24 mouse cellular contexts compared by ENCODE assay signal in genomic region chr10:45314865-45315264, GRCm38 (mm10). TPM values are rescaled to one million over a fixed set of nuclear protein-coding genes. Genes with fewer than 3 reads are reported as not detected.
A peak's percentile ranks its signal among the peaks of the same experiment; 100 is the strongest.
DNase-seq lines count a peak whose midpoint lies in the region; ATAC-seq and TF ChIP-seq lines count a peak whose summit lies in the region.
"Had no signal": no experiment of that assay in that cellular context is flagged by ENCODE, and none has a peak within 500 bp of the region (broad histone marks: within the 10 kb centered on the region; RNA-seq: fewer than 3 reads in every experiment).

No protein-coding gene starts in this region.

- H3K4me2 ChIP-seq in myocyte (ENCODE audit: low read depth): peak overlapping the region; percentile 81
- H3K4me2 ChIP-seq: embryonic facial prominence, embryonic 13.5 days; forebrain, embryonic 13.5 days; heart, embryonic 11.5 days; heart, embryonic 15.5 days; hindbrain, embryonic 14.5 days had no signal

- TF ChIP-seq POLR2A in myocyte (IDR thresholded peaks at IDR 0.05; ENCODE audit: insufficient read length, low read depth): peak; percentile 56

- H3K27me3 ChIP-seq in myocyte (ENCODE audit: control insufficient read depth, insufficient read depth, insufficient read length): no peaks in the 10 kb centered on the region
- H3K27me3 ChIP-seq: CH12.LX; embryonic facial prominence, embryonic 13.5 days; forebrain, embryonic 13.5 days; heart, embryonic 15.5 days had no signal

- DNase-seq in frontal cortex, postnatal 14 days (ENCODE audit: low spot score in 2 of 2): no peak
- DNase-seq in layer of hippocampus, adult 2 months (ENCODE audit: low spot score in 2 of 2): no peak
- DNase-seq in layer of hippocampus, postnatal 25 days (ENCODE audit: extremely low spot score in 1 of 2, low spot score in 1 of 2): no peak
- DNase-seq in NIH3T3 (ENCODE audit: low read depth): peak; percentile 17
- DNase-seq in gastrocnemius, postnatal 25 days: no peak
- DNase-seq: adrenal gland, adult 8-10 months; adrenal gland, postnatal 36 days; cerebellum, adult 11 months; cerebellum, adult 8-10 months; cerebellum, postnatal 14 days; embryo, embryonic 11 days; forebrain, postnatal 0 days; heart, adult 2 months; heart, postnatal 14 days had no signal

- peak overlapping the region; percentile 22 for H3K4me3 ChIP-seq in layer of hippocampus, adult 2 months
- H3K4me3 ChIP-seq in myocyte: peak overlapping the region; percentile 39
- H3K4me3 ChIP-seq: embryonic facial prominence, embryonic 13.5 days; forebrain, embryonic 13.5 days; heart, adult 2 months; heart, embryonic 15.5 days; hindbrain, embryonic 10.5 days had no signal

- H3ac ChIP-seq in myocyte (ENCODE audit: control insufficient read depth, insufficient read length): no peak overlapping the region

- peak; percentile 67; the same call in 1 of the 2 replicates for ATAC-seq in frontal cortex, adult (ENCODE audit: low TSS enrichment)
- ATAC-seq: forebrain, embryonic 13.5 days; forebrain, postnatal 0 days had no signal

- H3K79me2 ChIP-seq in myocyte (ENCODE audit: control insufficient read depth, insufficient read depth): peaks cover 41% of the 10 kb centered on the region

- peak overlapping the region; percentile 39; the same call in 1 of the 2 replicates for H3K27ac ChIP-seq in layer of hippocampus, adult 2 months
- H3K27ac ChIP-seq: embryonic facial prominence, embryonic 13.5 days; forebrain, embryonic 13.5 days; heart, adult 2 months; heart, embryonic 15.5 days; hindbrain, embryonic 10.5 days; hindbrain, embryonic 14.5 days had no signal

- TF ChIP-seq CTCF in layer of hippocampus, adult 2 months (conservative IDR thresholded peaks at IDR 0.05): no peak

- peaks cover 37% of the 10 kb centered on the region for H3K36me3 ChIP-seq in myocyte (ENCODE audit: control insufficient read depth, insufficient read depth)
- H3K36me3 ChIP-seq: embryonic facial prominence, embryonic 13.5 days; hindbrain, embryonic 10.5 days had no signal

TF ChIP-seq in myocyte, 11 proteins besides CTCF, POLR2A, EP300 and RAD21:
- TF ChIP-seq MYOD1 (IDR thresholded peaks at IDR 0.05; ENCODE audit: control insufficient read depth in 1 of 3, insufficient read length in 2 of 3, low read depth in 2 of 3) (peak in 2 of 3 experiments; percentile 81 to 92), USF1 (IDR thresholded peaks at IDR 0.05; ENCODE audit: low read depth) (no peak), TCF3 (IDR thresholded peaks at IDR 0.05; ENCODE audit: insufficient read length, low read depth) (peak; percentile 73), REST (IDR thresholded peaks at IDR 0.05; ENCODE audit: insufficient read depth, insufficient read length) (no peak), E2F4 (IDR thresholded peaks at IDR 0.05; ENCODE audit: insufficient read depth) (no peak), SRF (IDR thresholded peaks at IDR 0.05; ENCODE audit: control insufficient read depth, insufficient read length, low read depth) (no peak), MAX (IDR thresholded peaks at IDR 0.05; ENCODE audit: low read depth) (peak; percentile 69), MYOG (IDR thresholded peaks at IDR 0.05; ENCODE audit: control insufficient read depth in 1 of 3, insufficient read depth in 1 of 3, insufficient read length in 2 of 3, low read depth in 2 of 3) (peak; percentile 46 to 90 (median 65)), CEBPB (IDR thresholded peaks at IDR 0.05; ENCODE audit: insufficient read depth, poor library complexity, severe bottlenecking) (no peak), TCF12 (IDR thresholded peaks at IDR 0.05; ENCODE audit: insufficient read depth, poor library complexity, severe bottlenecking) (peak; percentile 92), POLR2AphosphoS2 (IDR thresholded peaks at IDR 0.05; ENCODE audit: insufficient read length, low read depth) (peak; percentile 62)

RNA-seq across cellular contexts. Expression of gene Bves, which starts 20.7 kb away (rescaled TPM):
- 1 to 10 TPM; 2.8 to 3.8 TPM for total RNA-seq in layer of hippocampus, adult 2 months (2021)
- 1 to 10 TPM; 4.0 to 4.4 TPM for total RNA-seq in layer of hippocampus, postnatal 25 days (2021)
- 35.3 TPM for polyA plus RNA-seq in myocyte (2012; fragmentation: generic; extraction: Trizol)
- 10 to 100 TPM; 38.2 to 39.0 TPM for total RNA-seq in gastrocnemius, postnatal 25 days (2021)
- total RNA-seq: CH12.LX; common myeloid progenitor, adult 5-6 weeks had no signal

Comparison
In these comparisons a context has a peak if more than half of its experiments do, and no peak if none do; other contexts are left out.
1. RNA of gene Bves, which starts 20.7 kb away (total RNA-seq): 38.2 to 39.0 TPM in gastrocnemius, postnatal 25 days; 4.0 to 4.4 TPM in layer of hippocampus, postnatal 25 days and 2.8 to 3.8 TPM in layer of hippocampus, adult 2 months; every median in the first group is over 4 times any median in the second.